Mouse (Mus musculus): ENCODE results near the gene Hivep3. TPM values are rescaled to one million over a fixed set of nuclear protein-coding genes. Genes with fewer than 3 reads are reported as not detected.

Hivep3 gene
- polyA plus RNA-seq, 1 experiment from 2014 or later: 4.2 TPM

DNA sequence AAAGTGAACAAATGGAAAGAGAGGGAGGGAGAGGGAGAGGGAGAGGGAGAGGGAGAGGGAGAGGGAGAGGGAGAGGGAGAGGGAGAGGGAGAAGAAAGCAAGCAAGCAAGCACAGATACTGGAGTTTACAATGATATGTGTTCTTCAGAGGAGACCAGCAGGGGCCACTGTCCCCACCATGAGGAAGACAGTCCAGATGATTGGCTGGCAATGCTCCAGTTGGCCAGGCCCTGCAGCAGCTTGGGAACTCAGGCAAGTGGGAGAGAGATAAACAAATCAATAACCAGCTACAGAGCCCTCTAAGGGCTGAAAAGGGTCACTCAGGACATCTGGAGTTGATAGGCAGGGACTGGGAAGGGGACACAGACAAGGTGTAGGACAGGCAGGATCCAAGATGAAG is 169.7 kb downstream of the Hivep3 start:
- Histone ChIP-seq H3K4me3 (replicated peaks) (no peak overlapping the region), H3K27ac (no peak overlapping the region), H3K27me3 (no peaks in the 10 kb centered on the region), H3K36me3 (replicated peaks) (no peaks in the 10 kb centered on the region), H3K9ac (no peak overlapping the region), H3K9me3 (no peaks in the 10 kb centered on the region), H3K4me1 (peaks cover 33% of the 10 kb centered on the region), H3K4me2 (no peak overlapping the region)
- no peak for ATAC-seq (ENCODE audit: low FRiP score)

- Histone ChIP-seq H3K4me1 (peaks cover 33% of the 10 kb centered on the region), H3K9ac (no peak overlapping the region), H3K27me3 (no peaks in the 10 kb centered on the region), H3K27ac (no peak overlapping the region), H3K36me3 (replicated peaks) (no peaks in the 10 kb centered on the region), H3K4me3 (replicated peaks) (no peak overlapping the region), H3K4me2 (no peak overlapping the region), H3K9me3 (no peaks in the 10 kb centered on the region)
- no peak for ATAC-seq (ENCODE audit: low FRiP score)
- 63% methylated on average over 1 of the region's 1 CpGs for WGBS
These were observed 170.2 kb downstream of the Hivep3 start for GRCm38 (mm10) chr4:119903806-119904205.

DNA sequence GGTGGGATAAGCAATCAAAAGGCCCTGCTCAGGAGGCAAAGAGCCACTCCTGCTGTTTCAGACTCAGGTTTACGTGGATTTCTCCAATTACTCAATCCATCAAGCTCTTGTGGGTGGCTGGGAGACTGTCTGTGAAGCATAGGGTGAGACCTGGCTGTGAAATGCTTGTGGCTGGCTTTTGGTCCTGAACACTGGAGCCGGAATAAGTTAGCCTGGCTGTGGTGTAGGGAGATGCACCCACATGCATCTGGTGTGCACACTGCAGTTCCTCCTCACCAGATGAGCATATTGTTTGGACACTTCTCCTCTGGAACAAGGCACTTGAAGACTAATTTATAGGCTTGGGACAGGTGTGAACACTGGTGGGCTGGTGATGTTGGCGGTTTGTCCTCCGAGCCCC is 170.7 kb downstream of the Hivep3 start:
- no peak for ATAC-seq (ENCODE audit: low FRiP score)
- H3K27ac ChIP-seq: no peak overlapping the region
- no peak overlapping the region for H3K9ac ChIP-seq
- H3K4me1 ChIP-seq: peaks cover 33% of the 10 kb centered on the region
- no peaks in the 10 kb centered on the region for H3K9me3 ChIP-seq
- H3K4me3 ChIP-seq (replicated peaks): no peak overlapping the region
- H3K36me3 ChIP-seq (replicated peaks): no peaks in the 10 kb centered on the region
- no peaks in the 10 kb centered on the region for H3K27me3 ChIP-seq
- 91% methylated on average over 4 of the region's 4 CpGs for WGBS
- no peak overlapping the region for H3K4me2 ChIP-seq

- ATAC-seq (ENCODE audit: low FRiP score): no peak
- Histone ChIP-seq H3K27ac (no peak overlapping the region), H3K4me3 (replicated peaks) (no peak overlapping the region), H3K27me3 (no peaks in the 10 kb centered on the region), H3K4me1 (peaks cover 28% of the 10 kb centered on the region), H3K36me3 (replicated peaks) (no peaks in the 10 kb centered on the region), H3K9ac (no peak overlapping the region), H3K9me3 (no peaks in the 10 kb centered on the region), H3K4me2 (no peak overlapping the region)
- 88% methylated on average over 4 of the region's 4 CpGs for WGBS
These were observed 173.5 kb downstream of the Hivep3 start for GRCm38 (mm10) chr4:119907106-119907505.

GRCm38 (mm10) chr4:119911071-119911904 is 177.7 kb downstream of the Hivep3 start:
- H3K4me3 ChIP-seq (replicated peaks): no peak overlapping the region
- no peak overlapping the region for H3K9ac ChIP-seq
- H3K36me3 ChIP-seq (replicated peaks): no peaks in the 10 kb centered on the region
- peaks cover 7% of the 10 kb centered on the region; the same call in 1 of the 2 replicates for H3K4me1 ChIP-seq
- no peaks in the 10 kb centered on the region for H3K27me3 ChIP-seq
- WGBS: 84% methylated on average over 13 of the region's 13 CpGs
- H3K9me3 ChIP-seq: no peaks in the 10 kb centered on the region
- ATAC-seq (ENCODE audit: low FRiP score): no peak
- no peak overlapping the region for H3K27ac ChIP-seq
- H3K4me2 ChIP-seq: no peak overlapping the region

DNA sequence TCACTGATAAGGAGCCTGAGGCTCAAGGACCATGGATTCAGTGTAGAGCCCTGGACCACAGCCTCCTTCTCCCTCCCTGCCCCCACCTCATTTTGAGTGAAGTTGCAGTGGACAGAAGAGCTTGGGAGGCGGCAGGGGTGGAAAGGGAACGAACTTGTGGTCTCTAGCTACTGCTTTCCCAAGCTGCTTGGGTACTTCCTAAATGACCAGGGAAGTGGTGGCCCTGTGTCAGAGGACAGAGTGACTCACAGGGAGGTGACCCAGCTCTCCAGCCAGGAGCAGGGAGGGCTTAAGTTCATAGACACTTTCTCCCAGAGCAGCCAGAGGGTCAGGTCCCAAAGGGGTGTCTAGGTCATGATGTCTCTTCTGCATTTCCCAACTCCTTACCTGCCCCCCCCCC is 178.6 kb downstream of the Hivep3 start:
- WGBS: 77% methylated on average over 2 of the region's 2 CpGs
- no peak overlapping the region for H3K4me2 ChIP-seq
- H3K4me1 ChIP-seq: peaks cover 7% of the 10 kb centered on the region; the same call in 1 of the 2 replicates
- H3K9me3 ChIP-seq: no peaks in the 10 kb centered on the region
- H3K4me3 ChIP-seq (replicated peaks): no peak overlapping the region
- H3K36me3 ChIP-seq (replicated peaks): no peaks in the 10 kb centered on the region
- H3K9ac ChIP-seq: no peak overlapping the region
- ATAC-seq (ENCODE audit: low FRiP score): no peak
- no peaks in the 10 kb centered on the region for H3K27me3 ChIP-seq
- H3K27ac ChIP-seq: no peak overlapping the region

DNA sequence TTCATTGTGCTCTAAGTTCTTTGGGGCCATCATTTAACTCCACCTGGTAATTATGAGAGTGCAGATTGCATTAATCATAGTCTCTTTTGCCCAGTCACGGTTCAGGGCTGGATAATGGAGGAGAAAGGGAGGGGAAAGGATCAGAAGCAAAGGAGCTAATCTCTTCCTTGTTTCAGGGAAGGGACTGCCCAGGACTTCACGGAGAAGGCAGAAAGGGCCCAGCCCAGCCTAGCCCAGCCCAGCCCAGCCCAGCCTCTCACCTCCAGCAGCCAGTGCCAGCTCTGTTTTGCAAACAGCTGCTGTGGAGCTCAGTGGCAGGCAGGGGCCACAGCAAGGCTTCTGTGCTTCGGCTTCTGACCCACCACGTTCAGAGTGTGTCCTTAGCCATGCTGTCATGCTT is 180.6 kb downstream of the Hivep3 start:
- 13% methylated on average over 4 of the region's 4 CpGs for WGBS
- no peak for ATAC-seq (ENCODE audit: low FRiP score)
- no peaks in the 10 kb centered on the region for H3K9me3 ChIP-seq
- no peak overlapping the region for H3K9ac ChIP-seq
- H3K36me3 ChIP-seq (replicated peaks): no peaks in the 10 kb centered on the region
- H3K4me2 ChIP-seq: no peak overlapping the region
- no peak overlapping the region for H3K4me3 ChIP-seq (replicated peaks)
- H3K4me1 ChIP-seq: peaks cover 7% of the 10 kb centered on the region; the same call in 1 of the 2 replicates
- no peaks in the 10 kb centered on the region for H3K27me3 ChIP-seq
- no peak overlapping the region for H3K27ac ChIP-seq

DNA sequence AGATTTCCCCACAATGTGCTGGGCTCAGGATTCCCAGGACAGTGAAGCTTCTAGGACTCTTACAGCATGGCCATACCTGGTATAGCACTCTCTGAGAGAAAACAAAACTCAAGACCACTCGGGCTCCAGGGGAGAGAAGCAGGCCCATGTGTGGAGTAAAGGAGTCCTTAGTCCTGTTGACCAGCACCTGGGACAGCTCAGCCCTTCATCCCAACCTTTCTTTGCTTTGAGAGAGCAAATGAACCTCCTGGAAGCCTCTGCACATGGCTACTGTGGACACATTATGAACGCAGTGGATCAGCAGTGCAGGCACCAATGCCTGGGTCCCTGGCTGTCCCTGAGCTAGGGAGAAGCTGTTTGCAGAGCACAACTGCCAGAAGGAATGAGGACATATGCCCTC is 181.5 kb downstream of the Hivep3 start:
- 76% methylated on average over 2 of the region's 2 CpGs for WGBS

DNA sequence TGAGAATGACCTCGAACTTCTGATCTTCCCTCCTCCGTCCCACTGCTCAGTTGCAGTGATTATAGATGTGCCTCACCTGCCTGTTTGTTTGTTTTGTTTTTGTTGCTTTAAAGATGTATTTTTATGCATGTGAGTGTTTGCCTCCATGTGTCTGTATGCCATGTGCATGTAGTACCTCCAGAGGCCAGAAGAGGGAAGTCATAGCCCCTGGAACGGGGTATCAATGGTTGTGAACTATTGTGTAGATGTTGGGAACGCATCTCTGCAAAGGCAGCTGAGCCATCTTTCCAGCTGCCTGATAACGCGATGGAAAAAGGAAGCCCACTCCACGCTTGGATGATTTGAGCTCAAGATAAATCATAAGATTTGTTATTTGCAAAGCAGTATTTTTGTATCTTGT is 183.9 kb downstream of the Hivep3 start:
- H3K27ac ChIP-seq: no peak overlapping the region
- H3K36me3 ChIP-seq (replicated peaks): no peaks in the 10 kb centered on the region
- no peaks in the 10 kb centered on the region for H3K9me3 ChIP-seq
- peaks cover 7% of the 10 kb centered on the region; the same call in 1 of the 2 replicates for H3K4me1 ChIP-seq
- WGBS: 75% methylated on average over 7 of the region's 7 CpGs
- no peak overlapping the region for H3K4me3 ChIP-seq (replicated peaks)
- no peak overlapping the region for H3K9ac ChIP-seq
- no peak for ATAC-seq (ENCODE audit: low FRiP score)
- H3K4me2 ChIP-seq: no peak overlapping the region
- H3K27me3 ChIP-seq: no peaks in the 10 kb centered on the region

More for the DNA sequence above, 181.5 kb downstream of the Hivep3 start:
- Histone ChIP-seq H3K36me3 (replicated peaks) (no peaks in the 10 kb centered on the region), H3K27me3 (no peaks in the 10 kb centered on the region), H3K9ac (no peak overlapping the region), H3K27ac (no peak overlapping the region), H3K4me1 (peaks cover 7% of the 10 kb centered on the region; the same call in 1 of the 2 replicates), H3K4me2 (no peak overlapping the region), H3K9me3 (no peaks in the 10 kb centered on the region), H3K4me3 (replicated peaks) (no peak overlapping the region)
- ATAC-seq (ENCODE audit: low FRiP score): no peak

GRCm38 (mm10) chr4:119919349-119919748 is 185.8 kb downstream of the Hivep3 start:
- H3K4me1 ChIP-seq: peaks cover 6% of the 10 kb centered on the region; the same call in 1 of the 2 replicates
- no peak overlapping the region for H3K4me2 ChIP-seq
- no peak overlapping the region for H3K27ac ChIP-seq
- no peaks in the 10 kb centered on the region for H3K36me3 ChIP-seq (replicated peaks)
- H3K27me3 ChIP-seq: no peaks in the 10 kb centered on the region
- 78% methylated on average over 5 of the region's 5 CpGs for WGBS
- H3K9ac ChIP-seq: no peak overlapping the region
- H3K4me3 ChIP-seq (replicated peaks): no peak overlapping the region
- H3K9me3 ChIP-seq: no peaks in the 10 kb centered on the region
- no peak for ATAC-seq (ENCODE audit: low FRiP score)

DNA sequence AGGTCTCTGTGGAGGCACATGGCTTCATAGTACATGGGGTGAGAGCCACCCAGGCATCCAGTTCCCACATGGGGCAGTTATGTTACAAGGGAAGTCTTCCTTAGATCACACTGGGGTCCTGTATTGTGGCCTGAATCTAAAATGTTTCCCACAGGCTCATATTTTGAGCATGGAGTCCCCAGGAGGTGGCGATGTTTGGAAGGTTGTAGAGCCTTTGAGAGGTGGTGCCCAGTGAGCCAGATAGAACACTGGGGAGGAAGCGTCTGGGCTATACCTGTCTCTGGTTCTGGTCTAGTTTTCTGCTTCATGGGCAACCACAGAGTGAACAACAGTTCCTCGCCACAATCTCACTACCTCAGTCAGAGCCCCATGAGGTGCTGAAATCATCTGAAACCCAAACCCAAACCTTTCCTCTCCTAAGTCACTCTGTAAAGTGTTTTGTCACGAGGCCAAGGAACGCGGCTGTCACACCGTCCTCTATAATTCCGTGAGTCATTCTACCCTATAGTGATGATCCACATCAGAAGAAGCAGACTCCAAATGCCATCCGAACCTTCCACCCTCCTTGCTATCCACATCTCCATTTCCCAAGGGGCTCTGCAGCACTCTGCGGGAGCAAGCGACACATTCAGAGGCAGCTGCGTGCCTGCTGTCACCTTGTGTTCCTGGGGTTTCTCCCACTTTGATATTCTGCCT is 187.6 kb downstream of the Hivep3 start:
- WGBS: 89% methylated on average over 12 of the region's 12 CpGs
- no peak for ATAC-seq (ENCODE audit: low FRiP score)
- H3K27ac ChIP-seq: no peak overlapping the region
- no peaks in the 10 kb centered on the region for H3K36me3 ChIP-seq (replicated peaks)
- H3K9ac ChIP-seq: no peak overlapping the region
- no peaks in the 10 kb centered on the region for H3K4me1 ChIP-seq
- H3K4me3 ChIP-seq (replicated peaks): no peak overlapping the region
- no peaks in the 10 kb centered on the region for H3K27me3 ChIP-seq
- H3K9me3 ChIP-seq: no peaks in the 10 kb centered on the region
- no peak overlapping the region for H3K4me2 ChIP-seq

GRCm38 (mm10) chr4:119921723-119922266 is 188.2 kb downstream of the Hivep3 start:
- H3K4me3 ChIP-seq (replicated peaks): no peak overlapping the region
- H3K36me3 ChIP-seq (replicated peaks): no peaks in the 10 kb centered on the region
- ATAC-seq (ENCODE audit: low FRiP score): no peak
- H3K27ac ChIP-seq: no peak overlapping the region
- no peaks in the 10 kb centered on the region for H3K27me3 ChIP-seq
- no peak overlapping the region for H3K9ac ChIP-seq
- no peaks in the 10 kb centered on the region for H3K9me3 ChIP-seq
- 81% methylated on average over 8 of the region's 8 CpGs for WGBS
- no peak overlapping the region for H3K4me2 ChIP-seq
- H3K4me1 ChIP-seq: no peaks in the 10 kb centered on the region
